Mouse (Mus musculus) liver, postnatal 0 days (tissue): ENCODE data around the gene Cbx7.

Source experiments
- CTCF ChIP-seq: sonication (generic); IDR thresholded peaks from 2 replicates; pipeline ENCODE4 v1.5.1; 2016; ENCODE audit warnings: antibody characterized with exemption, low read depth
- EP300 ChIP-seq: IDR thresholded peaks from 2 replicates; pipeline ENCODE4 v1.6.1; 2016; ENCODE audit warnings: antibody characterized with exemption, low read depth, mild to moderate bottlenecking

GRCm38 (mm10) chr15:79929734-79930133, 41.2 kb downstream of the Cbx7 start:
- TF ChIP-seq CTCF = no peak
- TF ChIP-seq EP300 = no peak
